Mouse (Mus musculus): ENCODE results near the gene Mrpl46. TPM values are rescaled to one million over a fixed set of nuclear protein-coding genes. Genes with fewer than 3 reads are reported as not detected.

Gene Mrpl46
- 10 to 100 TPM; 52.6 to 59.5 TPM for total RNA-seq (2021)
- long read RNA-seq, experiment 1, transcript Mrpl46-201 (4 exons, 1,134 nt), result major isoform, 34 of 38 reads
- long read RNA-seq, experiment 1, partial matches to known transcripts, result 2 of 38 reads
- long read RNA-seq, experiment 1, other reads (novel, unspliced or antisense), result 2 of 38 reads
- long read RNA-seq, experiment 2, transcript Mrpl46-201 (4 exons, 1,134 nt), result major isoform, 38 of 40 reads
- long read RNA-seq, experiment 2, partial matches to known transcripts, result 0 of 40 reads
- long read RNA-seq, experiment 2, other reads (novel, unspliced or antisense), result 2 of 40 reads

DNA sequence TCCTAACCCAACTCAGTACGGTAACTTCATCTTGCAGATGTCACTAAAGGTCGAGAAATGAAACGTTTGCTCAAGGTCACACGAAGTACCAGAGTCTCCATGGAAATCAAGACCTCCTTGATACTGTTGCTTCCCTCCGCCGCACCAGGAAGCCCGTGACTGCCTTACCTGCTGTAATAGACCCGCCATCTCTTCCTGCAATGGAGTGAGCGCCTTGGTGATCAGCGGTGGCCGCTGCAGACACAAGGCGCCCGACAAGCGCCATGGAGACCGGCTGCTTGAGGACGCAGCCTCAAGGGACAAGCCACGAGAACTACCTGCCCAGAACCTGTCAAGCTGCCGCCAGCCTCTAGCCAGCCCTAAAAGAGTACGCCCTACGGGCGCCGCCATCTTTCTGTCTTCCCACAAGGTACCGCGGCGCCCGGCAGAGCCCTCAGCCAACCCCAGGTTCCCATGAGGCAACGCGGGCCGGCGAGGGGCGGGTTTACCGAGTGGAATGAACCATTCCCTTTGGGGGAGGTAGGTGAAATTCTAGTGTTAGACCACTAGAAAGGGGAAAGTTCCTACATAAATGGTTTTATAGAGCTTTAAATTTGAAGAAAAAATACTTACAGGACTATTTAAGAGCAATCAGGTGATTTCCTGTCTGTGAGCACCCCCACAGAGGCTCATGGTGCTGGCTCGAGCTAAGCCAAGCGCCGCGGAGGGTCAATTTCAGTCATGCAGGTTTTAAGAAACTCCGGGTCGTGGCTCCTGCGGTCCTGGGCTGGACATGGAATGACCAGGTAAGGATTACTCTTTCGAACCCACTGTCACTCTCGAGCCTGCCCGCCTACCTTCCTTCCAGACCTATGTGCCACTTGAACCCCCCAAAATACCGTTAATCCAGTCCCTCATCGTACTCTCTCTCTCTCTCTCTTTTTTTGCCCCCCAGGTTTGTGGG, at the start of gene Mrpl46, which contains the start of gene Mrps11:
Mrpl46 (minus strand) TSS at position 893 of the 943 bp plus-strand sequence.
Mrps11 (plus strand) TSS at position 481 of the 943 bp plus-strand sequence.
- DNase-seq, result peak; percentile 89 to 91

DNA sequence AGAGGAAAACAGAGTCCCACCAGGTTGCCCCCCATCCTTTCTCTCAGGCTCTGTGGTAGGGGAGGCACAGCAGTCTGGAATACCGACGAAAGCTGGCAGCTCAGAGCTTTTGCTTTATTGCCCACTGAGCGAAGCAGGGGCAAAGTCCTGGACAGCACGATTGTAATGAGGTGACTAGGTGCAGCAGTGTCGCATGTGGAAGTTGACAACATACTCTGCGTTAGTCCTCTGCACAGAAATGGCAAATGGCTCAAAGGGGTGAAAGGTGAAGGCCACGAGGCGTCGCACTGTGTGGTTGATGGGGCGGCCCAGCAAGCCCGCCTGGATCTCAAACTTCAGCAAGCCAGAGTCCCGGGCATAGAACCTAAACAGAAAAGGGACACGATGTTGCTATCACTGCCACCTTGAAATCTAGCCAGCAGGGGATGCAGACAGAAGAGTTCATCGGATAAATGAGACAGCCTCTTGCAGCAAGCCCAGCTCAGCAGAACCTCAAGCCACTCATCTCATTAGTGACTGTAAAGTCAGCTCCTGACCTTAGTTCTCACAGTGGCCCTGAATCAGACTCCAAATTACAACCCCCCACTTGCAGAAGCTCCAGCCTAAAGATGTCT, 44.5 kb upstream of the Mrpl46 start:
- DNase-seq, result no peak

DNA sequence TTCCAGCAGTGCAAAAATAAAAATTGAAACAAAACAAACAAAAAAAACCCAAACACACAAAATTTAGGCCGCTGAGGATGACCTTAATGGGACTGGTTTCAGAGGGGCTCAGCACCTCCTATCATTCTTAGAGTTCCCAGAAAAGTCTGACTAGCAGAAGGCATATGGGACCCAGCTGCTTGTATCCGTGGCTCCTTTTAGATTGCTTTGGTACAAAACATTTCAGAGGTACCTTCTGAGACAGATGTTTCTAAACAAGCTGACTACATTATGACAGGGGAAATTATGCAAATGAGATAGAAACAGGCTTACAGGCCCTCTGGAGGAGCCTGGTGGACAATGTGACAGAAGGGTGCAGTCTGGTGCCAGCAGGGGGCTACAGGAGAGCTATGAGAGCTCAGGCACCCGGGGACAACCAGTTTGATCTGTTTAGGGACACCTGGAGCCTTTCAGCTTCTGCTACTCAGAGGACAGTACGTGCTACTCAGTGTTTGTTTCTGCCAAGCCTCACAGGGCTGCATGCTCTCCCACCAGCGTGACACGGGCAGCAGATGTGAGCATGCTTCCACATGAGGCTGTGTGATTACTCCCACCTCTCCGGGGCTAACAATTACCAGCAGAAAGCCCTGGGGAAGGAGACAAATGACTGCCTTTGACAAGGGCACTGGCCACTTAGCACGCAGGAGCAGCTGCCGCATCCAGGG, 43.5 kb upstream of the Mrpl46 start:
- peak; percentile 38 to 42 for DNase-seq

DNA sequence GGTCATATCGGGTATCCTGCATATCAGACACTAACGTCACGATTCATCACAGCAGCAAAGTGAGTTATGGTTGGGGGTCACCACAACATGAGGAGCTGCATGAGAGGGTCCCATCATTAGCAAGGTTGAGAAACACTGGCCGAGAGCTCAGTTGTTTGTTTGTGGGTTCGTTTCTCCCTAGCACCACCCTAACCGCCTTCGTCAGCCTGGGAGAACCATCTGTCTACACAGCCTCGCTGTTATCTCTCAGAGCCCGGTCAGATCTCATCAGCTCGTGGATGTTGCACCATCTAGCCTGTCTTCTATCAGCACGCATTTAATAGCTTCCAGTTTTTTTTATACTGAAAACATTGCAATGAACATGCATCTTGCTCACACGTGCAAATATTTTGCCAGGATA, 35.0 kb upstream of the Mrpl46 start:
- DNase-seq, result no peak

DNA sequence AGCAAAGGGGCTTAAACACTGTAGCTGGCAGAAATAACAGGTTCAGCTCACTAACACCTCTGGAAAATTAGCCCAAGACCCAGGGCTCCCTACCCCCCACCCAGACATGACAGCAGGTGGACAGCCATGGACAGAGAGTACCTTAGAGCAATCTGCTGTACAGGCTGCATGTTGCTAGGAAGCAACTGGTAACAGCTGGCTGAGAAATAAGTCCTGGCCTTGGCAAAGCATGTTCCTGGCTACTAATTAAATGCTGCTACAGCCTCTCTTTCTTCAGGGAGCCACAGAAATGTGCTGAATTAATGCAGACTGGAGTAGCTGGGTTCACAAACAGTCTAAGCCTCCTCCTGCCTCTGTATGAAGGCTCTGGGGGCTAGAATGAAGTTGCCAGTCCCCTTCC, 31.4 kb upstream of the Mrpl46 start:
- no peak for DNase-seq

- DNase-seq, result no peak
Measured at GRCm38 (mm10) chr7:78813791-78814190, 30.5 kb upstream of the Mrpl46 start.

DNA sequence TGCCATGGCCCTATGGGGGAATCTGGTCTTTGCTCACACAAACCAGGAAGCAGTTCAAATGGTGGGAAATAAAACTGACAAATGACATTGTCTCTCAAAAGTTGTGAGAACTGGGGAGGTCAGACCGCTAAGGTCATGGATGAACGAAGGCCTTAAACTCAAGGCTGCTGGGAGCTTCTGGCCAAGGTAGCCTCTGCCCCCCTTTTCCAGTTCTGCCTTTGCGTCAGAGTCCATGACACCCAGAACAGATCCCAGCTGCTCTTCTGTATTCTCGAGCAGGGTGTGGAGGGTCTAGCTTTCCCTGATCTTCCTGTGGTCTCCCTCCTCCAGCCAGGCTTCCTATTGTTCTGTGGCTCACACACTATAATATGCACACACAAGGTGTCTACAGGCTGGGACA, 23.9 kb upstream of the Mrpl46 start:
- no peak for DNase-seq

DNA sequence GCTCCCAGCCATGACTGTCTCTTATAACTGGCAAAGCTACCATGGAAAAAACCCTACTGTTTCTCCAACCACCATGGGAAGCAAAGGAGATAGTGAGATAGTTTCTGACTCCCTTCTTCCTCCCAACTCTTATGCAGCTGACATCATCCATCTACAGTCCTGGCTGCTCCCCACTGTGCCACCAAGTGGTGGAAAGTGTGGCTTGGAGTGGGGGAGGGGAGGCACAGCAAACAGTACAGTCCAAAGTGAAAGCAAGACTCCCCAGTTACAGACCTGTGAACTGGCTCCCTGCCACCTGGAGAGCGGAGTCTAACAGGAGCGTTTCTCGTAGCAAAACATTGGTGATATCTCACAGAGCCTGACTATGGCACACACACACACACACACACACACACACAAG, 20.5 kb upstream of the Mrpl46 start:
- DNase-seq, result no peak

DNA sequence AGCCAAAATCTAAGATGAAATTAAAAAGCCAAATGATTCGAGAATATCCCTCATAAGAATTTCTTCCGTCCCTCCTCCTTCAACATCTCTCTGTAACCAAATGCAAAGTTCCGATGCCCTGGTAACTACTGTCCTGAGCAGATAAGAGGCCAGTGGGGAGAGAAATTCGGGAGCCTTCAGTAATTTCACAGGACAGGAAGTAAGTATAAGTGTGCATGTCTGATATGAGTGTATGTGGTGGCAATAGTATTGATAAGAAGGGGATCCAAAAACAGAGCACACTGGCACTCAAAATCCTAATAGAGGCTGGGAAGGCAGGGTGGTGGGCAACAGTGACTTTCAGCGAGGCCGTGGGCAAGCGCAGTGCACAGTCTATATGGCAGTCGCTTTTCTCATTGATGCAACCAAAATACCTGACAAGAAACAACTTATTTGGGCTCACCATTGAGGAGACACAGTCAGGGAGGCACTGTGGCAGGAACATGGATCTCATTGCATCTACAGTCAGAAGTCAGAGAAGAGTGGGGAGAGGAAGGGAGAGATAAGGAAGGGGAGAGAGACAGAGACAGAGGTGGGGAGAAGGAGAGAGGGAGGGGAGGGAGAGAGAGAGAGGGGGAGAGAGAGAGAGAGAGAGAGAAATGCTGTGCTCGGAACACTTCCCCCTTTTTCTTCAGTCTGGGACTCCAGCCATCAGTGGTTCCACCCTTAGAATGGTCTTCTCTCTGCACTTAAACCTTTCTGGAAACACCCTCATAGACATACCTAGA, 16.6 kb upstream of the Mrpl46 start:
- no peak for DNase-seq

GRCm38 (mm10) chr7:78797843-78798455, 14.6 kb upstream of the Mrpl46 start:
- DNase-seq, result peak in 1 of 2 experiments; percentile 25

DNA sequence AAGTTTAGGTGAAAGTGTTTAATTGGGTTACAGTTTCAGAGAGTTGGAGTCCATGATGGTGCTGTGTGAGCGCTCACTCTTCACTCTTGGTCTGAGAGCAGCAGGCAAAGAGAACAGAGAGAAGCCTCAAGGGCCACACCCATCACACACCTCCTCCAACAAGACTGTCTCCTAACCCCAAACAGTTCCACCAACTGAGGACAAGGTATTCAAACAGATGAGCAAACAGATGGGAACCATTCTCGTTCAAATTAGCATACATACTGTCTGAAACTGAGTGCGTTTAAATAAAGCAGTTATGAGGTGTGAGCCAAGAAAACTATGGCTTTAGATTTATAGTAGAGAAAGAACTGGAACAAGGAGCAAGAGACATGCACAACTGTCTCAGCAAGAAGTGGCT, 13.3 kb upstream of the Mrpl46 start:
- DNase-seq, result no peak

- peak; percentile 49 to 53 for DNase-seq
Measured at GRCm38 (mm10) chr7:78794571-78795092, 11.3 kb upstream of the Mrpl46 start.

DNA sequence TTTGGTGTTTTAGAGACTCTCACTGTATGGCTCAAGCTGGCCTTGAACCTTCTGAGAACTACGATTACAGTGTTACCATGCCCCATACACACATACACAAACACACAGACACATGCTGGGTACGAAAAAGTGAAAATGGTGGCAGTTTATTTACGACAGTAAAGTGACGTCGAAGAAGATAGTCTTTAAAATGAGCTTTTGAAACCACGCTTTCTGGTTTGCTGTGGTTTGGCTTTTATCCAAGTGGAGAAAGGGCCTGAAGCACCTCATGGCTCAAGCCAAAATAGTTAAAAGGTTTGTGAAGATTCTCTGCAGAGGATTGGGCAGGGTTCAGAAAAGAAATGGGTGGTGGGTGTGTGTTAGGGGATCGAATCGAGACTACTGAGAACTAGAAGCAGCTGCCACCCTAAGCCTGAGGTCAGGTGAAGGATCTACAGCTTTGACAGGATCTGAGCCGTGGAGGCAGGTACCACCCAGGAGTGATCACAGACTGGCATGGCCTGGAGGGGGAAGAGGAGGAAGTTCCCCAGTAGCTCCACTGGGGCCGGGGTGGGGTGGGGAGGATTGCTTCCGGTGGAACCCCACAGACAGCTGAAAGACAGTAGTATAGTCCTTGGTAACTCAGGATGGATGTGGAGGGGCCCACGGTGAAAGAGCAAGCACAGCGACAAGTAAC, 10.7 kb upstream of the Mrpl46 start:
- DNase-seq, result no peak

- peak; percentile 59 to 64 for DNase-seq
Measured at GRCm38 (mm10) chr7:78791359-78792222, 8.3 kb upstream of the Mrpl46 start.

GRCm38 (mm10) chr7:78787793-78788380, 4.6 kb upstream of the Mrpl46 start:
- DNase-seq, result no peak

GRCm38 (mm10) chr7:78785906-78786305, 2.6 kb upstream of the Mrpl46 start:
- DNase-seq, result no peak

DNA sequence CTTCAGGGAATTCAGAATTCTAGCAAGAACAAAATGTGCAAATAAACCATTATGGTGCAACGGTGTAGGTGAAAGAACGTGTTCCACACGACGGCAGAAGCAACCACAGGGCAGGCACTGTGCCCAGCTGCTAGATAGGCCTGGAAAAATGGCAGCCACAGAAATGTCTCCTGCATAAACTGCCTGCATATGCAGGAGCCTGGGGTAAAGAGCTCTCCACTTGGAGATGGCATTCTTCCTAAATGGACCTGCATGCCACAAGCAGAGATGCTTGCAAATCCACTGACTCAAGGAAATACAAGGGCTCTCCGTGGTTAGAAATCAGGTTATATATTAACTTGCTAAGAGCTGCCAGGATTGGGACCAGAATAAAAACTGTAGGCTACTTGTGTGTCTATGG, 4.6 kb downstream of the Mrpl46 start:
- no peak for DNase-seq

DNA sequence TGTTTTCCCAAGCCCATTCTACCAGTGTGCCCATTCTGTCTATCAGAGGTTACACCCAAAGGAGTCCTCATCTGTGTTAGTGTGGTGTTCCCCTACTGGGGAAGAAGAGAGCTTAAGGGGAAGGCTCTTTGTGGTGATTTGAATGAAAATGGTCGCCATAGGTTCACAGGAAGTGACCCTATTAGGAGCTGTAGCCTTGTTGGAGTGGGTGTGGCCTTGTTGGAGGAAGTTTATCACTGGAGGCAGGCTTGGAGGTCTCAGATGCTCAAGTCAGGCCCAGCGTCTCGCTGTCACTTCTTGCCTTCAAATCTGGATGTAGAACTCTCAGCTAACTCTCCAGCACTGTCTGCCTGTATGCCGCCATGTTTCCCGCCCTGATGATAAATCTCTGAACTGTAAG, 12.4 kb downstream of the Mrpl46 start:
- no peak for DNase-seq
